Comparison of ENCODE assay signal across 8 mouse cellular contexts in the genomic region with DNA sequence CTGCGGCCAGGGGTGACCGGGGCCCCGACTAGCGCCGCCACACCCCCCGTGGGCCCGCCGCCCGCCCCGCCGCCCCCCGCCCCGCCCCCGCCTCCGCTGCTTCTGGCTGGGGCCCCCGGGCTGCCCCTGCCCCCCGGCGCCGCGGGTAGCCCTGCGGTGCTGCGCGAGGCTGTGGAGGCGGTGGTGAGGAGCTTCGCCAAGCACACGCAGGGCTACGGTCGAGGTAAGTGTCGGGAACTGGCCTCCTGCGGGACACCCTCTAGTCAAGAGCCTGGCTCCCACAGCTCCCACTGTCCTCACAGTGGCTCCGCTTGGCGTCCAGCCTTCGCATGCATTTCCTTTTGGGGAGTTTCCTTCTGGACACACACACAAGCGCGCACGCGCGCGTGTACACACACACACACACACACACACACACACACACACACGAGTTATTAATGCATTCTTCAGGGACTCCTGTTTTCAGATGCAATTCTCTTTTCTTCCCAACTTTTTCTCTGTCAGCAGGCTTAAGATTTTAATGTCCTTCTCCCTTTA. TPM values are rescaled to one million over a fixed set of nuclear protein-coding genes. Genes with fewer than 3 reads are reported as not detected.
A peak's percentile ranks its signal among the peaks of the same experiment; 100 is the strongest.
DNase-seq lines count a peak whose midpoint lies in the region; ATAC-seq and TF ChIP-seq lines count a peak whose summit lies in the region.

No protein-coding gene starts in this region.

- no peak for TF ChIP-seq POLR2A in cerebellum, adult 2 months (IDR thresholded peaks at IDR 0.05; ENCODE audit: borderline replicate concordance, insufficient read depth, low read length)
- no peak; the same call in 1 of the 2 replicates for TF ChIP-seq POLR2A in testis, adult 2 months (IDR thresholded peaks at IDR 0.05; ENCODE audit: control insufficient read depth, low read depth, low read length)

- H3K4me3 ChIP-seq in cerebellum, adult 2 months (replicated peaks; ENCODE audit: insufficient read depth, low read depth, low read length), result peak overlapping the region; percentile 53
- H3K4me3 ChIP-seq in gastrocnemius, adult 2 months, result peak overlapping the region; percentile 90
- H3K4me3 ChIP-seq in hindbrain, embryonic 15.5 days, result peak overlapping the region; percentile 86
- peak overlapping the region; percentile 95 for H3K4me3 ChIP-seq in midbrain, embryonic 12.5 days
- peak overlapping the region; percentile 87 for H3K4me3 ChIP-seq in testis, adult 2 months (ENCODE audit: control insufficient read depth, low read depth, low read length)

- WGBS in cerebellum, adult 2 months, result under 1% methylated on average over 35 of the region's 40 CpGs
- under 1% methylated on average over 35 of the region's 40 CpGs for WGBS in hindbrain, embryonic 15.5 days
- under 1% methylated on average over 14 of the region's 40 CpGs for WGBS in midbrain, embryonic 12.5 days

- no peak for TF ChIP-seq CTCF in cerebellum, adult 2 months (IDR thresholded peaks at IDR 0.05; ENCODE audit: borderline replicate concordance, insufficient read depth, low read depth, low read length)
- no peak for TF ChIP-seq CTCF in gastrocnemius, adult 2 months (IDR thresholded peaks at IDR 0.05)
- TF ChIP-seq CTCF in testis, adult 2 months (IDR thresholded peaks at IDR 0.05; ENCODE audit: control insufficient read depth, insufficient read depth, insufficient replicate concordance, low read depth, low read length), result no peak

- no peaks in the 10 kb centered on the region; the same call in 1 of the 2 replicates for H3K27me3 ChIP-seq in cerebellum, adult 2 months (ENCODE audit: control insufficient read depth, insufficient read depth, low read length)
- no peaks in the 10 kb centered on the region for H3K27me3 ChIP-seq in hindbrain, embryonic 15.5 days
- peaks cover 18% of the 10 kb centered on the region for H3K27me3 ChIP-seq in midbrain, embryonic 12.5 days
- no peaks in the 10 kb centered on the region for H3K27me3 ChIP-seq in testis, adult 2 months (ENCODE audit: control insufficient read depth, insufficient read depth, low read length)

- peak overlapping the region; percentile 70 for H3K4me2 ChIP-seq in hindbrain, embryonic 15.5 days
- H3K4me2 ChIP-seq in midbrain, embryonic 12.5 days (replicated peaks), result peak overlapping the region; percentile 70

- intact Hi-C loops in gastrocnemius, adult 2 months (cut with DNase I), result loop anchor here (2.0 kb wide), 1 partner anchor 27 kb away; the partner anchor contains the start of gene Rbm8a
- intact Hi-C loops in left cerebral cortex, postnatal 4 days (cut with DNase I), result loop anchor here (5.0 kb wide), 1 partner anchor 36 kb away; the partner anchor contains the start of genes Gm42957 and Pex11b

- ATAC-seq in frontal cortex, adult (ENCODE audit: low TSS enrichment), result no peak
- peak; percentile 60 for ATAC-seq in hindbrain, embryonic 15.5 days (ENCODE audit: low FRiP score, low read depth)
- peak; percentile 71 for ATAC-seq in midbrain, embryonic 12.5 days (ENCODE audit: low FRiP score, low read depth)

- H3K36me3 ChIP-seq in hindbrain, embryonic 15.5 days, result no peaks in the 10 kb centered on the region
- H3K36me3 ChIP-seq in midbrain, embryonic 12.5 days, result peaks cover 7% of the 10 kb centered on the region
- H3K36me3 ChIP-seq in testis, adult 2 months (ENCODE audit: control insufficient read depth, insufficient read depth, low read length), result no peaks in the 10 kb centered on the region

- no peak overlapping the region; the same call in 1 of the 2 replicates for H3K27ac ChIP-seq in cerebellum, adult 2 months (ENCODE audit: insufficient read depth, low read length)
- H3K27ac ChIP-seq in gastrocnemius, adult 2 months, result peak overlapping the region; percentile 89
- peak overlapping the region; percentile 97 for H3K27ac ChIP-seq in hindbrain, embryonic 15.5 days (replicated peaks)
- H3K27ac ChIP-seq in midbrain, embryonic 12.5 days (replicated peaks), result peak overlapping the region; percentile 97
- H3K27ac ChIP-seq in testis, adult 2 months (ENCODE audit: control insufficient read depth, insufficient read depth, low read depth, low read length), result peak overlapping the region; percentile 64

- peak; percentile 55 for DNase-seq in frontal cortex, postnatal 14 days (ENCODE audit: low spot score in 2 of 2)
- peak; percentile 77 to 80 for DNase-seq in cerebellum, adult 2 months
- DNase-seq in gastrocnemius, adult 2 months, result peak; percentile 82
- DNase-seq in left cerebral cortex, postnatal 4 days, result peak; percentile 59

- H3K4me1 ChIP-seq in cerebellum, adult 2 months (ENCODE audit: control insufficient read depth, insufficient read depth, low read length), result peaks cover 19% of the 10 kb centered on the region
- peaks cover 84% of the 10 kb centered on the region for H3K4me1 ChIP-seq in hindbrain, embryonic 15.5 days (replicated peaks)
- peaks cover 65% of the 10 kb centered on the region for H3K4me1 ChIP-seq in midbrain, embryonic 12.5 days
- H3K4me1 ChIP-seq in testis, adult 2 months (ENCODE audit: control insufficient read depth, insufficient read depth, low read length), result peaks cover 18% of the 10 kb centered on the region

- H3K9ac ChIP-seq in hindbrain, embryonic 15.5 days, result peak overlapping the region; percentile 89
- peak overlapping the region; percentile 98 for H3K9ac ChIP-seq in midbrain, embryonic 12.5 days (replicated peaks)

- H3K9me3 ChIP-seq in hindbrain, embryonic 15.5 days, result no peaks in the 10 kb centered on the region
- H3K9me3 ChIP-seq in midbrain, embryonic 12.5 days, result no peaks in the 10 kb centered on the region

RNA-seq across cellular contexts. Expression of gene Lix1l, which starts 0.4 kb away (rescaled TPM):
- polyA plus RNA-seq in cerebellum, adult 2 months (2012; rRNA removed), result 23.9 and 24.7 TPM in 2 replicates
- 1 to 10 TPM; 4.9 to 8.4 TPM for total RNA-seq in gastrocnemius, adult 2 months (2021)
- polyA plus RNA-seq in hindbrain, embryonic 15.5 days (2015; fragmentation: Nextera tagmentation; extraction: Ambion mirVana), result 5.4 and 6.1 TPM in 2 replicates
- total RNA-seq in left cerebral cortex, postnatal 4 days (2021), result 10 to 100 TPM; 55.2 to 64.1 TPM
- polyA plus RNA-seq in midbrain, embryonic 12.5 days (2016; fragmentation: Nextera tagmentation; extraction: Ambion mirVana), result 5.6 and 6.8 TPM in 2 replicates
- polyA plus RNA-seq in testis, adult 2 months (2012; rRNA removed), result 6.2 and 8.1 TPM in 2 replicates

RNA-seq across cellular contexts. Expression of gene Ankrd34a, which starts 4.9 kb away (rescaled TPM):
- polyA plus RNA-seq in cerebellum, adult 2 months (2012; rRNA removed), result 53.2 and 58.1 TPM in 2 replicates
- under 1 TPM; 0.41 to 0.92 TPM for total RNA-seq in gastrocnemius, adult 2 months (2021)
- polyA plus RNA-seq in hindbrain, embryonic 15.5 days (2015; fragmentation: Nextera tagmentation; extraction: Ambion mirVana), result 16.7 and 19.9 TPM in 2 replicates
- total RNA-seq in left cerebral cortex, postnatal 4 days (2021), result 10 to 100 TPM; 32.3 to 33.0 TPM
- polyA plus RNA-seq in midbrain, embryonic 12.5 days (2016; fragmentation: Nextera tagmentation; extraction: Ambion mirVana), result 2.6 and 2.7 TPM in 2 replicates
- polyA plus RNA-seq in testis, adult 2 months (2012; rRNA removed), result 0.12 TPM in 1 of 2 replicates, not detected in the other

RNA-seq across cellular contexts. Expression of gene Polr3gl, which starts 7.3 kb away (rescaled TPM):
- 53.1 and 55.5 TPM in 2 replicates for polyA plus RNA-seq in cerebellum, adult 2 months (2012; rRNA removed)
- total RNA-seq in gastrocnemius, adult 2 months (2021), result 10 to 100 TPM; 44.5 to 48.3 TPM
- polyA plus RNA-seq in hindbrain, embryonic 15.5 days (2015; fragmentation: Nextera tagmentation; extraction: Ambion mirVana), result 36.8 and 38.8 TPM in 2 replicates
- 10 to 100 TPM; 28.0 to 28.1 TPM for total RNA-seq in left cerebral cortex, postnatal 4 days (2021)
- polyA plus RNA-seq in midbrain, embryonic 12.5 days (2016; fragmentation: Nextera tagmentation; extraction: Ambion mirVana), result 35.8 and 44.3 TPM in 2 replicates
- polyA plus RNA-seq in testis, adult 2 months (2012; rRNA removed), result 13.9 and 17.8 TPM in 2 replicates

RNA-seq across cellular contexts. Expression of gene Gm16253, which starts 24.5 kb away (rescaled TPM):
- polyA plus RNA-seq in cerebellum, adult 2 months (2012; rRNA removed), result not detected in 2 replicates
- 1 to 10 TPM in 1 of 2 experiments, not detected in 1; 1.1 TPM for total RNA-seq in gastrocnemius, adult 2 months (2021)
- 1.8 and 2.2 TPM in 2 replicates for polyA plus RNA-seq in hindbrain, embryonic 15.5 days (2015; fragmentation: Nextera tagmentation; extraction: Ambion mirVana)
- not detected for total RNA-seq in left cerebral cortex, postnatal 4 days (2021)
- 1.6 and 2.0 TPM in 2 replicates for polyA plus RNA-seq in midbrain, embryonic 12.5 days (2016; fragmentation: Nextera tagmentation; extraction: Ambion mirVana)
- not detected in 2 replicates for polyA plus RNA-seq in testis, adult 2 months (2012; rRNA removed)

RNA-seq across cellular contexts. Expression of gene Rbm8a, which starts 28.4 kb away (rescaled TPM):
- 44.6 and 45.4 TPM in 2 replicates for polyA plus RNA-seq in cerebellum, adult 2 months (2012; rRNA removed)
- 10 to 100 TPM; 23.3 to 29.2 TPM for total RNA-seq in gastrocnemius, adult 2 months (2021)
- 109 and 119 TPM in 2 replicates for polyA plus RNA-seq in hindbrain, embryonic 15.5 days (2015; fragmentation: Nextera tagmentation; extraction: Ambion mirVana)
- 10 to 100 TPM; 56.5 to 66.6 TPM for total RNA-seq in left cerebral cortex, postnatal 4 days (2021)
- 163 and 166 TPM in 2 replicates for polyA plus RNA-seq in midbrain, embryonic 12.5 days (2016; fragmentation: Nextera tagmentation; extraction: Ambion mirVana)
- 8.0 and 8.7 TPM in 2 replicates for polyA plus RNA-seq in testis, adult 2 months (2012; rRNA removed)
